Mouse (Mus musculus): ENCODE measurements around the gene Lce1h.

Gene Lce1h

GRCm38 (mm10) chr3:92764965-92765364, at the start of gene Lce1h:
Gene Lce1h (minus strand): TSS chr3:92765065.
- in situ Hi-C loops (cut with MboI; ENCODE audit: low sequenced_read_pairs), result no loop called here

GRCm38 (mm10) chr3:92807791-92808190, 42.9 kb upstream of the Lce1h start, which contains the start of gene Lce1k:
Gene Lce1k (minus strand): TSS chr3:92807891.
- in situ Hi-C loops (cut with MboI; ENCODE audit: low sequenced_read_pairs), result no loop called here

GRCm38 (mm10) chr3:92790414-92790813, 25.5 kb upstream of the Lce1h start, which contains the start of gene Lce1j:
Gene Lce1j (minus strand): TSS chr3:92790514.
- in situ Hi-C loops (cut with MboI; ENCODE audit: low sequenced_read_pairs), result no loop called here

- in situ Hi-C loops (cut with MboI; ENCODE audit: low sequenced_read_pairs), result no loop called here
These were observed 13.9 kb upstream of the Lce1h start, which contains the start of gene Lce1i for GRCm38 (mm10) chr3:92778799-92779198. Gene Lce1i (minus strand): TSS chr3:92778899.

GRCm38 (mm10) chr3:92771573-92771972, 6.7 kb upstream of the Lce1h start:
- in situ Hi-C loops (cut with MboI; ENCODE audit: low sequenced_read_pairs), result no loop called here

GRCm38 (mm10) chr3:92753197-92753596, 11.7 kb downstream of the Lce1h start:
- in situ Hi-C loops (cut with MboI; ENCODE audit: low sequenced_read_pairs), result no loop called here

GRCm38 (mm10) chr3:92752238-92752637, 12.6 kb downstream of the Lce1h start, which contains the start of gene Lce1g:
Gene Lce1g (minus strand): TSS chr3:92752338.
- in situ Hi-C loops (cut with MboI; ENCODE audit: low sequenced_read_pairs), result no loop called here

GRCm38 (mm10) chr3:92738996-92739395, 25.9 kb downstream of the Lce1h start, which contains the start of gene Gm38119:
Gene Gm38119 (minus strand): TSS chr3:92739096.
- in situ Hi-C loops (cut with MboI; ENCODE audit: low sequenced_read_pairs), result no loop called here

- in situ Hi-C loops (cut with MboI; ENCODE audit: low sequenced_read_pairs), result no loop called here
These were observed 42.2 kb downstream of the Lce1h start for GRCm38 (mm10) chr3:92722631-92723030.

GRCm38 (mm10) chr3:92720250-92720649, 44.6 kb downstream of the Lce1h start, which contains the start of gene Lce1f:
Gene Lce1f (minus strand): TSS chr3:92720350.
- in situ Hi-C loops (cut with MboI; ENCODE audit: low sequenced_read_pairs), result no loop called here

GRCm38 (mm10) chr3:92715122-92715521, 49.7 kb downstream of the Lce1h start:
- in situ Hi-C loops (cut with MboI; ENCODE audit: low sequenced_read_pairs), result no loop called here

Measured in CH12F3 (cell line).